Mouse (Mus musculus) brain, embryonic 14.5 days (tissue): Measurements from ENCODE around the gene Rnf212b. TPM values are rescaled to one million over a fixed set of nuclear protein-coding genes. Genes with fewer than 3 reads are reported as not detected.

Experiments
- DNase-seq: peaks from one replicate; pipeline ENCODE4 v3.0.0-alpha.2; 2011; ENCODE audit warnings: low read depth
- CTCF ChIP-seq: fragments of 200-500 bp; IDR thresholded peaks from 2 replicates; pipeline ENCODE4 v1.5.1; 2012; ENCODE audit warnings: inconsistent platforms, mild to moderate bottlenecking, moderate library complexity, borderline replicate concordance; ENCODE audit not compliant: insufficient read depth, insufficient read length; ENCODE audit errors: extremely low read depth
- POLR2A ChIP-seq: fragments of 200-500 bp; IDR thresholded peaks from 2 replicates; pipeline ENCODE4 v1.6.1; 2012; ENCODE audit warnings: mild to moderate bottlenecking, inconsistent platforms, borderline replicate concordance; ENCODE audit not compliant: poor library complexity, insufficient read depth, insufficient read length, severe bottlenecking; ENCODE audit errors: extremely low read depth
- polyA plus RNA-seq: library from polyadenylated mRNA; depleted of rRNA; stranded (reverse); fragments of >200 nt; gene quantifications from 2 replicates; pipeline ENCODE4 v1.2.3, GENCODE M21; 2012

Gene Rnf212b
- polyA plus RNA-seq, 1 experiment = not detected

DNA sequence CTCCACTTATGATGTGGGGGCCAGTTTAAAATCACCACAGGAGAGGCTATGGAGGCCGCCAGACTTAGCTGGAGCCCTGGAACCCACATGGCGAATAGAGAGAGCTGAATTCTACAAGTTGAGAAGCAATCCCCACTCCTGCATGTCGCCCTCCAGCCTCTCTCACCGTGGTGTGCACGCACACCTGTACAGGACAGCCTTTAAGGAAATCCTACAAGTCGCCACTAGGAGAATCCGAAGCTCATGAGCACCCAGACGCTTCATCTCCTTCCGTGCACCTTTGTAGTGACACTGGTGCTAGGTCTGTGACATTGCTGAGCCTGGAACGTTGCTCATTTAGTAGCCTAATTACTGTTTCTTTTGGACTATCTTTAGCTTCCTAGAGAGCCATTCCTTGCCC lies 14.3 kb upstream of the Rnf212b start:
- no peak for DNase-seq
- TF ChIP-seq POLR2A = no peak
- TF ChIP-seq CTCF = peak; percentile 11; the same call in 1 of the 2 replicates

DNA sequence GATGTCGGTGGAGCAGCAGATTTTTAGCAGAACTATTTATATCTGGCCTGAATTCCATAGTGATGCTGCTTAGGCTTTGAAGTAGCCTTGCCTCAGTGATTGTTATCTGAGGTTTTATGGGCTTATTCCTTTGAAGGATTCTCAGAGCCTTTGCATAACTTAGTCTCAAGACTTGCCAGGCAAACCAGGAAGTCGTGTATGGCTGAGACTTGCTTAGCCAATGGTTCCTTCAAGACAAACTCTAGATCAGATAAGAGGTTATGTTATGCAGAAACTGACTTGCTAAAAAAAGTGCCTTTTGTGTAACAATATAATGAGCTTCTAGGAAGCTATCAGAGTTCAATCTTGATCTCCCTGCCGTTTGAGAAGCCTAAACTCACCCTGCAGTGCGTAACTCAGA lies 11.5 kb upstream of the Rnf212b start:
- no peak for DNase-seq
- TF ChIP-seq CTCF (no peak), POLR2A (no peak)

DNA sequence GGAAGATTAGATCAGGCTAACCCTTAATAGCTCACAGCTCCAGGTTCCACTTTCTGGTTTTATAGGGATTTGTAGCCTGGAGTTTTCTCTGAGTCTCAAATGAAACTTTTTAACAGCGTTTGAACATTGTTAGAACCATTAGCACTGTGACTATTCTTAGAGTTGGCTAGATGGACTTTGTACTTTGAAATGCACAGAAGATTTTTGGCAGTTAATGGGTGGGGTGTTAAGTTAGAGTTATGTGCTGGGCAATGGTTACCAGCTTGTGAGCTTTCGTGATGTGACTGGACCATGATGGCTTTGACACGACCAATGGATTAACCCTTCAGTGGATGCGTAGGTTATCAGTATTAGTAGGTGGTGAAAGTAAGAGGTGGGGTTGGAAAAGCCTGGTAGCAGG lies 7.8 kb upstream of the Rnf212b start:
- DNase-seq = no peak
- TF ChIP-seq CTCF (no peak), POLR2A (no peak)

DNA sequence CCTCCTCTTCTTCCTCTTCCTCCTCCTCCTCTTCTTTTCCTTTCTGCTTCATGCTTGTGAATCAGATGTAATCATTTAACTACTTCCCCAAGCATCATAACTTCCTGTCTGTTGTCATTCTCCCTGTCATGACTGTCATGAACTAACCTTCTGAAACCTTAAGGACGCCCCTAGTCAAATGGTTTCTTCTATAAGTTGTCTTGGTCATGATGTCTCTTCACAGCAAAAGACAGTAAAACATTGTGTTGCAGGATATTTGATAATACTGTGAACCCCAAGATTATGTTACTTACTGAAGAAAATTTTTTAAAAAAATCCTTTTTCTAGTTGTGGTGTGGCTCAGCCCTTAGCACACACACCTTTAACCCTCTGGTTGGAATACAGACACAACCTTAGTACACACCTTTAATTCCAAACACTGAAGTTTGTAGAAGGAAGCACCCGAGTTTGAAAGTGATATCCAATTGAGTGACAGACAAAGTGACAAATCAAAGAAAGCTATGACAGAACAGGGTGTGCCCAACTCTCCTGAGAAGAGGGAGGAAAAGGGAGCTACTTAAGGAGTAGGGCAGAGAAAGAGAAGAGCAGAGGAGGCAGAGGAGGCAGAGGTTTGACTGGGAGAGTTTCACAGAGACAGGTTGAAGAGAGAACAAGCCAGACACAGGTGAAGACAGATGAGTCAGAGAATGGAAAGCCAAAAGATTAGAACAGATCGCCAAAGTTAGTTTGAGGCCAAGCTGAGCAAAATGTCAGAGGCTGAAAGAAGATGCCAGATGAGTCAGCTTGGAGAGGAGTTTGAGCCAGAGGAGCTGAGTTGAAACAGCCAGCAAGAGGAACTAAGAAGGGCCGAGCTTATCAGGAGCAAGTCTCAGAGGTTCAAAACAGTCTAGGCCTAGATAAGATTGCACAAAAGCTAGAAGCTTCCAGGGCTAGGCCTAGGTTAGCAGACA lies 4.9 kb upstream of the Rnf212b start:
- DNase-seq = no peak

DNA sequence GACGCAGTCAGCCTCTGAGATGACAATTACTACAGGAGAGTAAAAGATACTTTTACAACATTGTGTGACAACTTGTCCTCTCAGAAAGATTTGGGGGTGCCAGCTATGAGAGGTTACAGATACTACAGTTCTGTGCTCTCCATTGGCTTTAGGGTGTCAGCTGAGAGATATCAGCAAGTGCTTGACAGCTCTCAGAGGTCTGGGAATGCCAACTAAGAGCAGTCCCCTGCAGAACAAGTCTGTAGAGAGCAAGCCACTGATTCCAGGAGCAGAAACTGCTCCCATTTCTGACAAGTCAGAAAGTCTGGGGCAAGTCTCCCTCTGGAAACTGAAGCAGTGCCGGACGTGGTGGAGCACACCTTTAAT lies 4.3 kb upstream of the Rnf212b start:
- no peak for DNase-seq

More for the DNA sequence above, 4.9 kb upstream of the Rnf212b start:
- TF ChIP-seq CTCF = no peak
- TF ChIP-seq POLR2A = no peak

DNA sequence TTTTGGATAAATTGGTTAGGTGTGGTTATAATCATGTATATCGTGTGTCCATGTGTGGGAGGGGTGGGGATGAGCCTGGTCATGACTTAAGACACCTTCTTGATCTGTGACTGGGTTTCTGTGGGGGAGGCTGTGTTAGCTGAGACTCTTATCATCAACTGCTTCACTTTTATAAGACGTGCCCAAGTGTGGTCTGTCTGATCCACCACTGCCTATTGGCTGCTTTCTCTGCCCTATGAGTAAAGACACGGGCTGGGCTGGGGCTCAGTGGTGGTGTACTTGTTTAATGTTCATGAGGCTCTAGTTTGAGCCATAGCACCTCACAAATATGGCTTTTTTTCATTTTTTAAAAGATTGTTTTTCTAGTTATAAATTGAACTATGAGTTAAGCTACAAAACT lies 1.8 kb downstream of the Rnf212b start:
- TF ChIP-seq CTCF = no peak
- TF ChIP-seq POLR2A = no peak

More for the DNA sequence above, 4.3 kb upstream of the Rnf212b start:
- TF ChIP-seq CTCF (no peak), POLR2A (no peak)

DNA sequence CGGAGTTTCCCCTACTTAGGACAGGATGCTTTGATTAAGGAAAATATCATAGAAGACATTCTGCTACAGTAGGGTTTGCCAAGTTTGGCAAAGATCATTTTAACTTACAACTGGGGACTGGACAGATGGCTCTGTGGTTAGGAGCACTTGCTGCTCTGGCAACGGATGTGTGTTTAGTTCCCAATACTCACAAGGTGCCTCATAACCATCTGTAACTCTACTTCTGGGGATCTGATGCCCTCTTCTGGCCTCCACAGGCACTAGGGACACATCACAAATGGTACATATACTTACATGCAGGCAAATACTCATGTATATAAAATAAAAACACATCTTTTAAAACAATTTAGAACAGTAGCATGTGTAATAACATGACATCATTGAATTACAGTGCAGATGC lies 3.9 kb downstream of the Rnf212b start:
- peak; percentile 82 for DNase-seq
- TF ChIP-seq POLR2A (no peak), CTCF (peak; percentile 55; the same call in 1 of the 2 replicates)

More for the DNA sequence above, 1.8 kb downstream of the Rnf212b start:
- no peak for DNase-seq

DNA sequence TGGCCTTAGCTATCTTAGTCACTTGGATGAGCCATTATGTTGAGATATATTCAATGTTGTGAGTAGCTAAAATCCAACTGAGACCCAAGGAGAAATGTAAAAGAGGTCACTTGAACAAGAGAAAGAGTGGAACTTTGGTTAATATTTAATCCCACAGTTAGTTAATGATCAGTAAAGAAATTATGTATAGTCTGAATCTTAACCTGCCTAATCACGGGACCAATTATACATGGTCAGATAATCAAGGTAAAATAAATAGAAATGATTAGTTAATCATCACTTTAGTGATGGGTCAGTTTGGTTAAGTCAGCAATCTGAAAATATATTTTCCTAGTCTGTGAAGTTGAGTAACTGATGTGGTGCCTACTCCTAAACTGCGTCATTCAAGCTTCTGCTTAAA lies 8.4 kb downstream of the Rnf212b start:
- DNase-seq = no peak
- TF ChIP-seq CTCF (no peak), POLR2A (no peak)

DNA sequence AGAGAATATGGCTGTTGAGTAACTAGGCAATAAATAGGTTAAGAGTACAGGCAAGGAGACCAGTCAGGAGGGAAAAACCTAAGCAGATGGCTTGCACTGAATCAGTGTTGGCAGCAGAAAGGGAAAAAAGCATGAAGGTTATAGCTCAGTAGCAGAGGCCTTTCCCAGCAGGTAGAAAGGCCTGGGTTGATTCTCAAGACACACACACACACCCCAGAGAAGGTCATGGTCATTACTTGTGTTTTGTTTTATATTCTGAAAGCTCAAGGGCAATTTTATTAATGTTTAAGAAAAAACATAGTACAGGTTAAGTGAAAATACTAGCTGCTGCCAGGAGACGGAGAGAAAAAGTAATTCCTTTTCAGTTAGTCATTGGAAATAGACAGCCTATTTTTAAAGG lies 9.8 kb downstream of the Rnf212b start:
- no peak for DNase-seq
- TF ChIP-seq POLR2A (no peak), CTCF (no peak)

DNA sequence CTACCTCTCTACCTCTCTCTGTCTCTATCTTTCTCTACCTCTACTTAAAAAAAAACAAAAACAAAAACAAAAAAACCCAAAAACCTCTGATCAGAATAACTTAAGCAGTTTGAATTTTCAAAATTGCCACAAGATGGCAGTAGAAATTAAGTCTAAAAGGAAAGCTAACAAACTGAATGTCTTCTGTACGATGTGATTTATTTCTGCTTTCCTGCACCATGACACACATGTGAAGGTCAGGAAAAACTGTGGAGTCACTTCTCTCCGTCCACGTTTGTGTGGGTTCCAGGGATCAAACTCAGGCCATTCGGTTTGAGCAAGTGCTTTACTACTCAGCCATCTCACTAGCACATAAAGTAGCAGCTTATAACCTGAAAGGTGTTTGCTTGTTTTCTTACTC lies 29.5 kb downstream of the Rnf212b start:
- TF ChIP-seq CTCF (no peak), POLR2A (no peak)
- DNase-seq = peak; percentile 81

DNA sequence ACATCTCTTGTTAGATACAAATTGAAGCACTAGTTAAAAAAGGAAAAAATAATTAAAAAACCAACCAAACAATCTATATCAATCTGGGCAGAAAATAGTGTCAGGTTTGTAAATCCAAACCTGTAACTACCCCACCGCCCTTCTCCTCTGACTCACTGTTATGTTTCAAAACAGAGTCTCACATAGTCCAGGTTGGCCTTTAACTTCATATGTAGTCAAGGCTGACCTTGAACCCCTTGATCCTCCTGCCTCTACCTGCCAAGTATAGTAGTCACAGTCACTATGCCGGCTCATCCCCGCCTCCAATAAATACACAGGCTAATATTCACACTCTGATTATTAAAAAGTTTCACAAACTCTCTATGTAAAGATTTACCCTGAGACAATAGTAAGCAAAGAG lies 41.8 kb downstream of the Rnf212b start:
- TF ChIP-seq POLR2A (no peak), CTCF (no peak)

DNA sequence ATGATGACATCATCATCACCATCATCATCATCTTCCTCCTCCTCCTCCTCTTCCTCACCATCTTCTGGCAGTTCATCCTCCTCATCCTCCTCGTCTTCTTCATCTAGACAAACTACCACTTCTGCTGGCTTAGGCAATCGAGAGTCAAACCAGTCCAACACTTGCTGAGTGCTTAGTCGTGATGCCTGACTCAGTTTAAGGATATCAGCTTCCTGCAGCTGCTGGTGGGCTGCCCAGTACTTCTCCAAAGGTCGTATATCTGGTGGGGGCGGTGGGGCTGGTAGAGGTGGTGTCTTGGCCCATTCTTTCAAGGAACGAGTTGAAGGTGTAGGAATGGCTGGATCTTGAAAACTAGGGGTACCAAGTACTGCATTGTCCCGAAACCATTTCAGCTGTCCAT lies 42.8 kb downstream of the Rnf212b start:
- TF ChIP-seq CTCF = no peak
- DNase-seq = no peak

More for the DNA sequence above, 41.8 kb downstream of the Rnf212b start:
- no peak for DNase-seq
